Mouse (Mus musculus) embryonic facial prominence, embryonic 12.5 days (tissue): ENCODE results near the gene Lrrc75a. TPM values are rescaled to one million over a fixed set of nuclear protein-coding genes. Genes with fewer than 3 reads are reported as not detected.
"Not testable (repeated sequence)": the region's sequence is repeated elsewhere in the genome, so short reads cannot be mapped to it uniquely, and the experiment has no call there.

Source experiments
- ATAC-seq: fragments of 200-750 bp; cut with Nextera tagmentation; 2 replicates; pipeline ENCODE4 v1.8.0; 2017; ENCODE audit not compliant: insufficient number of reproducible peaks, insufficient read depth, low FRiP score, low TSS enrichment
- H3K27ac ChIP-seq: fragments of 300-500 bp; sonication (generic); 2 replicates; pipeline ENCODE4 v1.5.1; 2016; ENCODE audit warnings: mild to moderate bottlenecking
- H3K27me3 ChIP-seq: fragments of 300-500 bp; sonication (generic); 2 replicates; pipeline ENCODE4 v1.6.1; 2016; ENCODE audit warnings: mild to moderate bottlenecking, moderate library complexity
- H3K36me3 ChIP-seq: fragments of 300-500 bp; sonication (generic); 2 replicates; pipeline ENCODE4 v1.6.1; 2016; ENCODE audit warnings: mild to moderate bottlenecking
- H3K4me1 ChIP-seq: fragments of 300-500 bp; sonication (generic); 2 replicates; pipeline ENCODE4 v1.6.1; 2016
- H3K4me2 ChIP-seq: fragments of 300-500 bp; sonication (generic); replicated peaks from 2 replicates; pipeline ENCODE4 v1.6.1; 2016; ENCODE audit warnings: mild to moderate bottlenecking, moderate library complexity
- H3K4me3 ChIP-seq: fragments of 300-500 bp; sonication (generic); 2 replicates; pipeline ENCODE4 v1.5.1; 2016; ENCODE audit warnings: mild to moderate bottlenecking
- H3K9ac ChIP-seq: fragments of 300-500 bp; sonication (generic); 2 replicates; pipeline ENCODE4 v1.6.1; 2016; ENCODE audit warnings: mild to moderate bottlenecking, moderate library complexity
- H3K9me3 ChIP-seq: fragments of 300-500 bp; sonication (generic); 2 replicates; pipeline ENCODE4 v1.6.1; 2016; ENCODE audit warnings: mild to moderate bottlenecking, moderate library complexity
- WGBS: fragments of 180-500 bp; shearing (Covaris S2); methylation state at CpG from one replicate; pipeline ENCODE4 v1.1.7; 2016; 5-methylcytosine and 5-hydroxymethylcytosine counted together
- polyA plus RNA-seq: library from polyadenylated mRNA; unstranded; fragments of >200 nt; fragmentation: Nextera tagmentation; extraction: Ambion mirVana; gene quantifications from 2 replicates; pipeline ENCODE4 v1.2.1, GENCODE M21; 2016

Lrrc75a gene
- polyA plus RNA-seq, 1 experiment from 2014 or later = 22.6 TPM

DNA sequence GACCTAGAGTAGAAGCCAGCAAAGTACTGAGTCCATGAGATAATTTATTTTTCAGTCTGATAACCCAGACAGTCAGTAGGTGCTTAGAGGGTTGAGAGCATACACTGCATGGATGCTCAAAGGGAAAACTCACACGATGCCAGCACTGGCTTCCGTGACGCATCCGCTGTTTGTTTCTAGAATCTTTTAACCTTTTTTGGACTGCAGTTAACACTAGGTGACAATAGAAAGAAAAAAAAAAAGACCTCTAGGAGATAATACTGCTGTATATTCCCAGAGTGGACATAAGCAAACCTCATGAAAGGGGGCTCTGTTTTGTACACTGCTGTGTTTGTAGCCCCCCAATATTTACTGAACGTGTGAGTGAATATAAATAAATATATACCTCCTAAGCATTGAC, 20.7 kb upstream of the Lrrc75a start:
- ATAC-seq = no peak
- no peak overlapping the region for H3K9ac ChIP-seq
- no peaks in the 10 kb centered on the region for H3K9me3 ChIP-seq
- H3K4me1 ChIP-seq = no peaks in the 10 kb centered on the region
- H3K4me2 ChIP-seq = no peak overlapping the region
- 93% methylated on average over 5 of the region's 5 CpGs for WGBS
- no peak overlapping the region for H3K4me3 ChIP-seq
- H3K27me3 ChIP-seq = no peaks in the 10 kb centered on the region
- H3K27ac ChIP-seq = no peak overlapping the region
- peaks cover 28% of the 10 kb centered on the region for H3K36me3 ChIP-seq

DNA sequence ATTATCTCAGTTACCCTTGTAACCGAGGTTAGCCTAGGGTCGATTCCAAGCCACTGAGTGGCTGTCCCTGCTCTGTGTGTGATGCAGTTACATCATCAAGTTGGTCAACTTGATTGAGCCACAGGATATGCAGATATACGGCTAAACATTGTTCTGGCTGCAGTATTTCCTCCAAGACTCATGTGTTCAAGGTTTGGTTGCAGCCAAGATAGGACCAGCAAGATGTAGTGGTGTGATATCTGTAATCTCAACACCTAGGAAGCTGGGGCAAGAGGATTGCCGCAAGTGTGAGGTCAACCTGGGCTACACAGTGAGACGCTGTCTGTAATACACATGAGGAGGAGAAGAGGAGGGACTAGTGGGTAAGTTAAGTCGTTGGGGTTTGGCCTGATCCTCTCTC, 15.9 kb upstream of the Lrrc75a start:
- H3K36me3 ChIP-seq = peaks cover 33% of the 10 kb centered on the region
- H3K4me3 ChIP-seq = no peak overlapping the region
- H3K27me3 ChIP-seq = no peaks in the 10 kb centered on the region
- WGBS = 90% methylated on average over 6 of the region's 6 CpGs
- H3K27ac ChIP-seq = no peak overlapping the region
- H3K9me3 ChIP-seq = no peaks in the 10 kb centered on the region
- H3K9ac ChIP-seq = no peak overlapping the region
- H3K4me1 ChIP-seq = no peaks in the 10 kb centered on the region
- H3K4me2 ChIP-seq = no peak overlapping the region
- no peak for ATAC-seq

DNA sequence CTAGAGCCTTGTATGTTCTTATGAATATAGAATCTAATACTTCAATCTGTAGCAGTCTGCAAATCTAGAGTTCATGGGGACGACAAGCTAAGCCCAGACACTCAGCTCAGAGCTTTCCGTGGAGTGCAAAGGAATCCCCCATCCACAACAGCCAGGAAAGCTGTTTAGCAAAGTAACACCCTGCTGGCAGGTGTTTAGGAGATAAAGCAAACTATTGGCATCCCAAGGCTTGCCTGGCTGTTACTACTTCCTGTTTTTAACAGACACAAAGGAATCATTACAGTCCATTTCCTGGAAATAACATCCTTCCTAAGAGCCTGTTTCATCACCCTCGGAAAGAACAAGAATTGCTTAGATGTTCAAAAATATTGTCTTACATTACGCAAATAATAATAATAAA, 12.6 kb upstream of the Lrrc75a start:
- WGBS = 57% methylated on average over 4 of the region's 4 CpGs
- no peaks in the 10 kb centered on the region for H3K9me3 ChIP-seq
- H3K27me3 ChIP-seq = no peaks in the 10 kb centered on the region
- no peak overlapping the region for H3K4me3 ChIP-seq
- no peak overlapping the region for H3K4me2 ChIP-seq
- ATAC-seq = no peak
- H3K4me1 ChIP-seq = no peaks in the 10 kb centered on the region
- H3K9ac ChIP-seq = no peak overlapping the region
- peaks cover 34% of the 10 kb centered on the region for H3K36me3 ChIP-seq
- H3K27ac ChIP-seq = no peak overlapping the region

DNA sequence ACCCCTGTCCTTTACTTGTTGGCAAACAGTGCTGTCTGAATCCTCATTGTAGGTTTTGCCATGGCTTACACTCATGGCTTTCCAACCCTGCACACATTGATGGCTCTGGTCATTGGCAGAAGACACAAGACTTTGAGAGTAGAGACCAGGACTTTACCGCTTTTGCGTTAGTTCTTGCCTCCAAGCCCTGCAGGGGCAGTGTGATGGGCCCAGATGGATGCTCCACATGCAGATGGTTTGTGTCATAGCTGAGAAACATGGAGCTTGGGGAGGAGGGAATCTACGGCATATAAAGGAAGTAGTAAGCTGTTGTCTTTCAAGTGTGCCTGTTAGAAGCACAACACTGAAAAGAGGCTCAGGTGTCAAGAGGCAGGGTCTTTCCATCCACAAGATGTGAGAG, 3.8 kb upstream of the Lrrc75a start:
- H3K9me3 ChIP-seq = peaks cover 5% of the 10 kb centered on the region; the same call in 1 of the 2 replicates
- no peak overlapping the region for H3K4me2 ChIP-seq
- H3K27ac ChIP-seq = no peak overlapping the region
- peaks cover 30% of the 10 kb centered on the region; the same call in 1 of the 2 replicates for H3K36me3 ChIP-seq
- ATAC-seq = no peak
- no peak overlapping the region for H3K9ac ChIP-seq
- no peak overlapping the region for H3K4me3 ChIP-seq
- no peaks in the 10 kb centered on the region for H3K27me3 ChIP-seq
- peaks cover 19% of the 10 kb centered on the region for H3K4me1 ChIP-seq
- 94% methylated on average over 3 of the region's 3 CpGs for WGBS

DNA sequence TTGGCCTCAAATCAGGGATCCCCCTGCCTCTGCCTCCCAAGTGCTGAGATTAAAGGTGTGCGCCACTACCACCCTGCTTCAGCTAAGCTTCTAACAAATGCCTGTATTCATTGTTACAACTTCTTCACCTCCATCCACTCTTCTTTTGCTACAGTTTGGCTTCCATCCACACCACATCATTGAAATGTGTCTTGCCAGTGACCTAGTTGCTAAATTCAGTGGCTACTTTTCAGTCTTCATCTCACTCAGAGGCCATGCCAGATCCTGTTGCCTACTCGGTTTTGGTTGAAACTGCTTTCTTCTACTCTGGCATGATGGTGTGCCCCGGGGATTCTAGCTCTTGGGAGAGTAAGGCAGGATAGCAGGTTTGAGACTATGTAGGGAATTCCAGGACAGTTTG, 3.2 kb upstream of the Lrrc75a start:
- 90% methylated on average over 3 of the region's 3 CpGs for WGBS
- peaks cover 25% of the 10 kb centered on the region; the same call in 1 of the 2 replicates for H3K36me3 ChIP-seq

DNA sequence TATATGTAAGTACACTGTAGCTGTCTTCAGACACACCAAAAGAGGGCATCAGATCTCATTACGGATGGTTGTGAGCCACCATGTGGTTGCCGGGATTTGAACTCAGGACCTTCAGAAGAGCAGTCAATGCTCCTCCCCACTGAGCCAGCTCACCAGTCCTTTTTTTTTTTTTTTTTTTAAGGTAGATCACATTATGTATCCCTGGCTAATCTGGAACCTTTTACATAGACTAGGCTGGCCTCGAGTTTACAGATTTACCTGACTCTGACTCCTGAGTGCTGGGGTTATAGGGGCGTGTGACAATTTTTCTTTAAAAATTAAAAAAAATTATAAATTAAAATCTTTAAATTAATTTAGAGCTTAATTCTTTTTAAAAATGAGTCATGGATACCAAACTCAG, 1.5 kb upstream of the Lrrc75a start:
- Histone ChIP-seq H3K36me3 (peaks cover 18% of the 10 kb centered on the region; the same call in 1 of the 2 replicates), H3K4me1 (peaks cover 42% of the 10 kb centered on the region), H3K4me3 (peak overlapping the region; percentile 78; the same call in 1 of the 2 replicates), H3K4me2 (peak overlapping the region; percentile 94)
- not testable (repeated sequence) for H3K9me3 ChIP-seq, H3K9ac ChIP-seq, H3K27me3 ChIP-seq, ATAC-seq, H3K27ac ChIP-seq
- WGBS = 85% methylated on average over 4 of the region's 4 CpGs

More for the DNA sequence above, 3.2 kb upstream of the Lrrc75a start:
- H3K4me2 ChIP-seq = no peak overlapping the region
- no peak for ATAC-seq
- H3K4me3 ChIP-seq = no peak overlapping the region
- H3K9me3 ChIP-seq = peaks cover 5% of the 10 kb centered on the region; the same call in 1 of the 2 replicates
- no peak overlapping the region for H3K9ac ChIP-seq
- H3K27me3 ChIP-seq = no peaks in the 10 kb centered on the region
- no peak overlapping the region for H3K27ac ChIP-seq
- H3K4me1 ChIP-seq = peaks cover 24% of the 10 kb centered on the region

DNA sequence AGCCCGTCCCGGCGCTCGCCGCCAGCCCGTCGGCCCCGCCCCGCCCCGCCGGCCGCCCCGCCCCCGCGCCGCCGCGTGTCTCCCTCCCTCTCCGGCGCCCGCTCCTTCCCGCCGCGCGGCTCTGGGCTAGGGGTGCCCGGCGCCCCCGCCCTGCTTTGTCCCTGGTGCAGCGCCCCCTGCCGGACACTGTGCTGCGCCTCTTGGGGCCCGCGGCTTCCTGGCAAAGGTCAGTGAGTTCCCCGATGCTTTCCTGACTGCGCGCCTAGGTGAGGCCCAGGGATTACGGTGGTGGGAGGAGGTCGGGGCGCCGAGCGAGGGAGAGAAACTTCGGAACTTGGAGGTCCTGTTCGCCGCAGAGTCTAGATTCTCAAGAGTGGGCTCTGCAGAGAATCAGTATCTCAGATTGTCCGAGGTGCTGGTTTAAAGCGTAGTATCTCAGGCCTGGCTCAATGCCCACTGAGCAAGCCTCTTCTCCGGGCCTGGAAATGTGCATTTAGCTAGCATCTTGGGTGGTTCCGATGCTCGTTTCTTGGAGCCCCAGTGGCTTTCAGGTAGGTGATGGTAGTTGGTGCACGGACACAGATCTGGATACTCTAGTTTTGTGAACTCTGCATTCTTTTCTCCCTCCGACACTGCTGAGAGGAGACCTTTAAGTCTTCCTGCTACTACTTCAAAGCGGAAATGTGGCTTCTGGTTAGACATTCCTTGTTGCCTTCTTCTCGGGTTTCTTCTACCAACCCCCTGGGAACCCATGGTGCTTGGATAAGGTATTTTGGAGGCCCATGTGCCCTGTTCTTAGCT, 468 bp upstream of the Lrrc75a start, which contains the start of gene Mmgt2:
TSS of gene Mmgt2 (plus strand) at position 74 of the 801 bp plus-strand sequence.
- WGBS = under 1% methylated on average over 35 of the region's 53 CpGs
- Histone ChIP-seq H3K9me3 (no peaks in the 10 kb centered on the region), H3K4me2 (peak within 1 kb of the TSS; percentile 94), H3K9ac (peak within 1 kb of the TSS; percentile 88), H3K4me3 (peak within 1 kb of the TSS; percentile 78), H3K36me3 (peaks cover 14% of the 10 kb centered on the region; the same call in 1 of the 2 replicates), H3K27ac (peak within 1 kb of the TSS; percentile 92), H3K27me3 (no peaks in the 10 kb centered on the region), H3K4me1 (peaks cover 44% of the 10 kb centered on the region)
- peak; percentile 91 for ATAC-seq

DNA sequence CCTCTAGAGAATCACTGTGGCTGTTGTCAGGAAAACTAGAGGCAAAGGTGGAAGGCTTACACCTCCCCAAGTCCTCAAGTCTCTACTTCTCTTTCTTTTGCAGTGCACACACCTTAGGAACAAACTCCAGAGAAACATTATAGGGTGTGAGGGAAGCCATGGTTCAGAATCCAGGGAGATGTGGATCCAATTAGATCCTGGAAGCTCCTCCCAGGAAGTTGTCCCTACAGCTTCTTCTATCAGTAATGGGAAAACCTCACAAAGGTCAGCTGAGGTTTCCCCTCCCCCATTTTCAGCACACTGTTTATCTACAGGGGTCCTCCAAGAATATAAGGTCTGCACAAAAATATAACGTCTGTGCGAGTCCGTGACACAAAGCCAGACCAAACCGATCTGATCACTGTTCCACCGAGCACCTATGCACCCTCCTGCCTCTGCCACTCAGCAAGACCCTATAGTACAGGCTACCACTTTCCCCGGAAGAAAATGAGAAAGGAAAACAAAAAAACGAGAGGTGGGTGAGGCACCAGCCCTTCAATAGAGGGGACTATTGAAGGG, 1.3 kb downstream of the Lrrc75a start:
- Histone ChIP-seq H3K9ac (no peak overlapping the region), H3K9me3 (no peaks in the 10 kb centered on the region), H3K4me2 (peak overlapping the region; percentile 94), H3K36me3 (0 out of 2 replicates have a peak, but pooled peaks cover 4% of the 10 kb centered on the region), H3K4me1 (peaks cover 60% of the 10 kb centered on the region), H3K4me3 (peak overlapping the region; percentile 78), H3K27me3 (no peaks in the 10 kb centered on the region), H3K27ac (peak overlapping the region; percentile 92)
- no peak for ATAC-seq
- 39% methylated on average over 7 of the region's 7 CpGs for WGBS

DNA sequence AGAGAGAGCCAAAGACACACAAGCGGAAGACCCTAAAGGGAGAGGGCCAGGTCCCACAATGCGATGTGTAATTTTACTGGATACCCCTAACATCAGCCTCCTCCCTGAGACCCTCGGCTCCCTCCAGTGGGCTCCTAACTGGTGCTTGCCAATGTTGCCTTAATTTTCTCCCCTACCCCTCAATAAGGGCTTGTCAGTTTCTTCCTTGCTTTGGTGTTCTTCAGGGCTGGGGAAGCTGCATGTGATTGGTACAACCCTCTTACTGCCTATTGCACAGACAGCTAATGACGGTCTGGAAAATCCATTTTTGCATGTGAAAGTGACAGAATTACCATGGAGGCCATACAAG, 1.9 kb downstream of the Lrrc75a start:
- Histone ChIP-seq H3K9me3 (no peaks in the 10 kb centered on the region), H3K36me3 (0 out of 2 replicates have a peak, but pooled peaks cover 3% of the 10 kb centered on the region), H3K27ac (peak overlapping the region; percentile 92), H3K4me2 (peak overlapping the region; percentile 94), H3K27me3 (no peaks in the 10 kb centered on the region), H3K4me1 (peaks cover 60% of the 10 kb centered on the region), H3K4me3 (peak overlapping the region; percentile 78), H3K9ac (peak overlapping the region; percentile 38; the same call in 1 of the 2 replicates)
- 32% methylated on average over 4 of the region's 4 CpGs for WGBS
- no peak for ATAC-seq

DNA sequence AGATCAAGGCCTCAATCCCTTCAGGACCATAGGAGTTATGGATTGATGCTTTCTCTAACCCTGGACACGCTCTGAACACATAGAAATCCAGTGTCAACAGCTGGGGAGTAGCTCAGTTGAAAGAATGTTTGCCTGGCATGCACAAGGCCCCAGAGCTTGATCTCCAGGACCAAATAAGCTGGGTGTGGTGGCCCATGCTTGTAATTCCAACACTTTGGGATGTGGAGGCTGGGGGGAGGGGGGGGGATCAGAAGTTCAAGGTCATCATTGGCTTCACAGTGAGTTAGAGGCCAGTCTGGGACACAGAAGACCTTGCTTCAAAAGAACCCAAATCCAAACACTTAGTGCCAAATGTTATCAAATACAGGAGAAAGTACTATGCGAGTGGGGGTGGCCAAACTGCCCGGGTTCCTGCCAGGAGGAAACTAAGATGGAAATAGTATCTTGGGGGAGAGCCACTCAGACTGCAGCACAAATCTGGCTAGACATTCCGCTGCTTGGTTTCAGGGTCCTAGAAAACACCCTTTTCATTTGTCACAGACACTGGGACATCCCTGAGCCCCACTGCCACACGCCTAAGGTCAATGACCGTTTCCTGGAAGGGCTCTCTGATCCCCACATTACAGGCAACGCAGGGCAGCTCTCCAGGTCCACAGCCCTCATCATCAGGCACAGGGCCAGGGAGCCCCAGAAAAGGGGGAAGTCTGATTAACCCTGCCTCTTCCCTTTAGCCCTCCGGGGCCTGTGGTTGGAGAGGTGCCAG, 2.4 kb downstream of the Lrrc75a start:
- H3K4me1 ChIP-seq = peaks cover 60% of the 10 kb centered on the region
- no peaks in the 10 kb centered on the region for H3K27me3 ChIP-seq
- 25% methylated on average over 8 of the region's 8 CpGs for WGBS
- H3K36me3 ChIP-seq = no peaks in the 10 kb centered on the region
- peak overlapping the region; percentile 78 for H3K4me3 ChIP-seq
- peak overlapping the region; percentile 94 for H3K4me2 ChIP-seq
- H3K27ac ChIP-seq = peak overlapping the region; percentile 92
- ATAC-seq = no peak
- no peaks in the 10 kb centered on the region for H3K9me3 ChIP-seq
- peak overlapping the region; percentile 38; the same call in 1 of the 2 replicates for H3K9ac ChIP-seq

DNA sequence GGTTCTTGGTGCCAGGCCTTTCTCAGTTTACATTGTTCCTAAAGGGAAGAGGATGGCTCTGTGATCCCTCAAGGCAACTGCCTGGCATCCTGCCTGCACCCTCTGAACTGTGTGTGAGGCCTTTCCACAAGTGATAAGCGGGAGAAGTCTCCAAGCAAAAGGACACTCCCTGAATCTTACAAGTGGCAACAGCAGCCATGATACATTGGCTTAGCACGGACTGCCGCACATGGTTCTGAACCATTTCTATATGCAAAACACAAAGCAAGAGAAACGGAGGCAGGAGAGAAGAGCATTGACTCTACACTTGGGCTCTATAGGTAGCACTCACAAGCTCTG, 3.0 kb downstream of the Lrrc75a start:
- no peaks in the 10 kb centered on the region for H3K36me3 ChIP-seq
- H3K27ac ChIP-seq = peak overlapping the region; percentile 92
- ATAC-seq = no peak
- no peaks in the 10 kb centered on the region for H3K27me3 ChIP-seq
- H3K9me3 ChIP-seq = no peaks in the 10 kb centered on the region
- H3K4me3 ChIP-seq = 0 out of 2 replicates have a peak overlapping the region, but pooled peaks have one; percentile 78
- H3K4me2 ChIP-seq = peak overlapping the region; percentile 94
- H3K4me1 ChIP-seq = peaks cover 54% of the 10 kb centered on the region
- H3K9ac ChIP-seq = no peak overlapping the region; the same call in 1 of the 2 replicates
- WGBS = 85% methylated on average over 4 of the region's 4 CpGs
